Mouse (Mus musculus) T-helper 1 cell (primary cell): ENCODE measurements around the gene Gm21719.
"Not testable (repeated sequence)": the region's sequence is repeated elsewhere in the genome, so short reads cannot be mapped to it uniquely, and the experiment has no call there.

Source experiments
- in situ Hi-C: fragments of 300-600 bp; cut with MboI, MseI; formaldehyde crosslinking; loops from one replicate; pipeline ENCODE4 v1.15.1; 2025; ENCODE audit warnings: high pct_unique_total_duplicates

Gene Gm21719

DNA sequence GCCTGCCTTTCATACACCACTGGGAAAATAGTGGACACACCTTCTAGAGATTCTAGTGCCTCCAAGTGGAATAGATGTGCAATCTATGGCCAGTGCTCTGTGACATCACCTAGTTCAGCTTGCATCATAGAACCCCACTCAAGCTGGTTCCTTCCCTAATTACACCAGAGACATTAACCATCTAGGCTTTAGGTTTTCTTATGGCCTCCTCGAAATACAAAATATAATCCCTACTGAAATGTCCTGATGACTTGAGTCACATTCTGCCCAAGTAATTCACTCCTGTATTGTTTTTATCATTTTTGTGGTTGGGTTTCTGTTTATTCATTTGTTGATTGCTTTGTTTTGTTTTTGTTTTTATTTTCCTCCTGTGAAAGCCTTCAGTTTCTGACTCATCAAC, at the start of gene Gm21719:
Gene Gm21719 (minus strand): TSS at position 101 of the 400 bp plus-strand sequence.
- in situ Hi-C loops, result not testable (repeated sequence)
